Mouse (Mus musculus) adipocyte (in vitro differentiated cells): ENCODE data around the gene Olfr1532-ps1.
"Not testable (repeated sequence)": the region's sequence is repeated elsewhere in the genome, so short reads cannot be mapped to it uniquely, and the experiment has no call there.

Experiments
- DNase-seq: peaks from one replicate; pipeline ENCODE4 v3.0.0-alpha.2; 2016; ENCODE audit warnings: low spot score

Gene Olfr1532-ps1

GRCm38 (mm10) chr7:106907676-106908075 is at the start of gene Olfr1532-ps1:
Gene Olfr1532-ps1, plus strand, starts transcription at chr7:106908001.
- no peak for DNase-seq

- DNase-seq, result no peak
Observed at GRCm38 (mm10) chr7:106862885-106863284, 44.9 kb upstream of the Olfr1532-ps1 start, which contains the start of gene Olfr704. Gene Olfr704, plus strand, starts transcription at chr7:106863185.

- DNase-seq, result no peak
Observed at GRCm38 (mm10) chr7:106876791-106877190, 31.0 kb upstream of the Olfr1532-ps1 start, which contains the start of gene Olfr705. Gene Olfr705, minus strand, starts transcription at chr7:106876891.

- DNase-seq, result no peak
Observed at GRCm38 (mm10) chr7:106888062-106888461, 19.7 kb upstream of the Olfr1532-ps1 start, which contains the start of gene Olfr706. Gene Olfr706, minus strand, starts transcription at chr7:106888162.

DNA sequence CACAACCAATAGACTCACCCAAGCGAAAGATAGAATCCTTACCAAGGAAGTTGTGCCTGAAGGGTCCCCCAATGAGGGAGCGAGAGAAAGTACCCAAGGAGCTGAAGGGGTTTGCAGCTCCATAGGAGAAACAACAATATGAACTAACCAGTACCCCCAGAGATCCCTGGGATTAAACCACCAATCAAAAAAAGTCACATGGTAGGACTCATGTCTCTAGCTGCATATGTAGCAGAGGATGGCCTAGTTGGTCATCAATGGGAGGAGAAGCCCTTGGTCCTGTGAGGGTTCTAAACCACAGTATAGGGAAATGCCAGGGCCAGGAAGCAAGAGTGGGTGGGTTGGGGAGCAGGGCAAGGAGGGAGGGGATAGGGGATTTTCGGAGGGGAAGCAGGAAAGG is 6.7 kb upstream of the Olfr1532-ps1 start, which contains the start of gene Olfr707:
Olfr707 (minus strand) TSS at position 101 of the 400 bp plus-strand sequence.
- not testable (repeated sequence) for DNase-seq

GRCm38 (mm10) chr7:106920961-106921360 is 13.2 kb downstream of the Olfr1532-ps1 start:
- not testable (repeated sequence) for DNase-seq

GRCm38 (mm10) chr7:106932119-106932518 is 24.3 kb downstream of the Olfr1532-ps1 start, which contains the start of gene Olfr709-ps1:
Gene Olfr709-ps1, minus strand, starts transcription at chr7:106932219.
- no peak for DNase-seq

DNA sequence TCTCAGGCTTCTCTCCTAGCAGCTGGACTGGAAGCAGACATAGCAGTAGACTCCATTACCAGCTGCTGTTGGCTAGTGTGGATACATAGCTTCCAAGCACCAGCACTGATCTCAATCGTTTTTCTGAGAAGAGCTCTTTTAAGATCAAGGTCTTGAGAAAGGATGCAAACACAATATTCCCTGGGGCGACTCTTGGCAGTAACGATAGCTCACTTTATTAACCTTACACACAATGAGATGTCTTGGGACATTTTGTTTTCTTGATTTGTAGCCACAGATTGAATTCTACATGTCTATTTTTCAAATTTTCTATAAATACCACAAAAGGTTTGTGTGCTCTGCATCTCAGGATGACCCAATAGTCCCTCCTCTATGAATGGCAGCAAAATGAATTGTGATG is 40.4 kb downstream of the Olfr1532-ps1 start, which contains the start of gene Olfr710:
Olfr710 (minus strand) TSS at position 101 of the 400 bp plus-strand sequence.
- no peak for DNase-seq

DNA sequence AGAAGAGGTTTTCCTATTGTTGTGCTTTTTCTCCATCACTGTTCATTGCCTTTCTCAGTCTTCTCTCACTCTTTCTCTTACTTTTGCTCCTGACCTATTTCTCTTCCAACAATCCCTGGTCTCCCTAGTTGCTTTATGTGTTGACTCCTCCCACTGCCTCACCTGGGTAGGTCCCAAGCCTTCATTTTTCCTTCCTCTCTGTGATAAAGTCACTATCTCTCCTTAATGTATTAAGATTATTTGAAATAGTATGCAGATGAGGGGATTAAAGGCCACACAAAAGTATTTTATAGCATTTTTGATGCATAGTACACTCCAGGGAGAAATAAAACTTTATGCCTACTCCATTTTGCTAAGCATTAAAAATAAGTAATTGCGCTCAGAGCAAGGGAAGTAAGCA is 56.0 kb downstream of the Olfr1532-ps1 start, which contains the start of gene Olfr6:
Olfr6 (minus strand) TSS at position 101 of the 400 bp plus-strand sequence.
- DNase-seq, result no peak
